Mouse (Mus musculus): ENCODE results near the gene Ifi35.
A peak's percentile ranks its signal among the peaks of the same experiment; 100 is the strongest.
"Not testable (repeated sequence)": the region's sequence is repeated elsewhere in the genome, so short reads cannot be mapped to it uniquely, and the experiment has no call there.

The Ifi35 gene

DNA sequence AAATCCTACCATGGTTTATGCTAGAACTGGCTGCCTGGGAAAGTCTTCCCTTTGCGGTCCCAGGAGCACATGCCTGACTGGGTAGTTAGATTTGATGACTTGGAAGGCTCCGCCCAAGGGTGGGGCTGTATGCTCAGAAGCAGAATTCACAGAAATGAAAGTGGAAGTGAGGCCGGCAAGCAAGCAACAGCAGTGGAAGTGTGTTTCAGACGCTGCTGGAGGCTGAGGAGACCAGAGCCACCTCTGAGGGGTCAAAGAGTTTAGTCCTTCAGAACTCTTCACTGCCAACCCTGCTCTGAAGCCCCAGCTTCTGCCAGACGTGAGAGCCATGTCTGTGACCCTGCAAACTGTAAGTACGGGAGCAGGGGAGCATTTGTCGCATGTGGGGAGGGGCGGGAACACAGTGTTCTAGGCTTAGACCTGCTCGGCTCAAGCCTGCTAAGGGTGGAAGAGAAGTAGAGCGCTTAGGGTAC lies at the start of gene Ifi35:
Gene Ifi35, plus strand, starts transcription at position 134 of the 473 bp plus-strand sequence.
- DNase-seq: peak; percentile 91

DNA sequence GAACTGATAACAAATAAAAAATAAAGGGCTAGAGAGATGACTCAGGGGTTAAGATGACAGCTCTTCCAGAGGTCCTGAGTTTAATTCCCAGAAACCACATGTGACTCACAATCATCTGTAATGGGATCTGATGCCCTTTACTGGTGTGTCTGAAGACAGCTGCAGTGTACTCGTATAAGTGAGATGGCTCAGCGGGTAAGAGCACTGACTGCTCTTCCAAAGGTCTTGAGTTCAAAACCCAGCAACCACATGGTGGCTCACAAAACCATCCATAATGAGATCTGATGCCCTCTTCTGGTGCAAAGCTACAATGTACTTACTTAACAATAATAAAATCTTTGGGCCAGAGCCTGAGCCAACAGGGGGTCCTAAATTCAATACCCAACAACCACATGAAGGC lies 32.9 kb upstream of the Ifi35 start:
- no peak for DNase-seq

DNA sequence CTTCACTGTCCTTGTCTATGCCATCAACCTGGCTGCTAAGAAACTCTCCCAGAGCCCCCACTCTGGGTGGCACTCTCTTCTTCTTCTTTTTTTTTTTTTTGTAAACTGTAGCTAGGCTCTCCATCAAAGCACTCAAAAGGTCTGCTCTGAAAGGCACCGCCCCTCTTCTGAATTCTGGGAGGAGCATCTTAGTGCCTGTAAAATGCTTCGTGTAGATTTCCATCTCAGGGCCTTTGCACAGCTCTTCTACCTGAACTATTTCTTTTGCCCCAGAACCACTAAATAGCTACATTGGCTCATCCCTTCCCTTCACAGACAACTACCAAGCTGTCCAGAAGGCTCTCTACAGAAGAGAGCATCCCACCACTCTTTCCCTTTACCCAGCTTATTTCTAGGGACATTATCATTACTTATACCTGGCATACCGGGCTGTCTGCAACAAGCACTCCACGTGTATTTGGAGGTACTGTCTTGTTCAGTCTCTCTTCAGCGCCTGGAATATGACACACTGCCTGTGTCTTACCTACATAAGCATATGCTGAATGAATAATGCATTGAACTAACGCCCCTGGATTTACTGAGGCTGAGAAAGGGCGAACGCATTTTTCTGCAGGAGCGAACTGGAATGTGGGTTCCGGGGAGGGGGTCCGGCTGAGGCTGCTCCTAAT lies 31.6 kb upstream of the Ifi35 start:
- peak in 1 of 2 experiments; percentile 33 for DNase-seq

DNA sequence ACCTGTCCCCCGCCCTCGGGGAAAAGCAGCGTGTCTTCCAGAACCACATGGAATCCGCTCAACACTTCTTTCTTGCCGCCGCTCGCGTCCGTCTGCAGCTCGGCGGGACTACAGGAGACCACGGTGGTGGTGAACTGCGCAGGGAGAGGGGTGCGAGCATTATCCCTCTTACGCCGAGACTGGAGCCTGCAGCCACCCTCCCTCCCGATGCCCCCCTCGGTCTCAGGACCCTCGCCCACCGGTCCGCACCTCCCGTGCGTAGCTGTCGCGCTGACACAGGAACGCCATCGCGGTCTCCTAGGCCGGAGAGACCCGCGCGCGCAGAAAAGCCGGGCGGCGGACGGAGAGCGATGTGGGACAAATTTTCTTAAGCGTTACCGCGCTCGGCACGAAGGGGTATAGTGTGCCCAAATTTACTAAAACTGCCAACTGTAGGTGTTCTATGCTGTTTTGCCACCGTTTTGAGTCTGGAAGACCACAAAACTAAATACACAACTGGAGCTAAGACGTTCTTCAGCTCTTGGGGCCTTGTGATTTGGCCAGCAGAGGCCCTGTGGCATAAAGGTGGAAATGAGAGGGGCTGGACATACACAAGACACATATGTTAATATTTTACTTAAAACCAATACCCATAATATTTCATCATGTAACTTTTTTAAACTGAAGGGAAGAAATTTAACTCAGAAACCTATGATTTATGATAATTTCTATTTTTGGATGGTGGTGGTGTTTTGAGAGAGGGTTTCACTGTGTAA lies 30.9 kb upstream of the Ifi35 start, which contains the start of gene Aarsd1:
Gene Aarsd1, minus strand, starts transcription at position 515 of the 755 bp plus-strand sequence.
- DNase-seq: peak; percentile 84 to 93

DNA sequence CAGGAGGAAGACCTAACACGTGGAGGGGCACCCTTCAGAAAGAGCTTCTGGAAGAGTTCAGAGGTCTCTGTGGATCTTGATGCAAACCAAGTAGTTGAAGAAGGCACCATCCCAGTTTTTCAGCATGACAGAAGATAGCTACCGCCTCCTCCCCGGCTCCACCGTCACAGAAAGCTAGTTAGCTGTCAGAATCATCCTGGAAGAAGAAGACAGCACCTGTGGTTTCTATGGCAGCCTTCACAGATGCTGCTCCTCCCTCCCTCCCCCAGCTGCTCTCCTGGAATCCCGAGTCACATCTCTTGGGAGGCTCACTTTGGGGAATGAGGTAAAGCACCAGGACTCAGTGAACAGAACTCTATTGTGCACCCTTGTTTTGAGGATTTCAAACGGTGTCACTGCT lies 29.2 kb upstream of the Ifi35 start:
- DNase-seq: no peak

DNA sequence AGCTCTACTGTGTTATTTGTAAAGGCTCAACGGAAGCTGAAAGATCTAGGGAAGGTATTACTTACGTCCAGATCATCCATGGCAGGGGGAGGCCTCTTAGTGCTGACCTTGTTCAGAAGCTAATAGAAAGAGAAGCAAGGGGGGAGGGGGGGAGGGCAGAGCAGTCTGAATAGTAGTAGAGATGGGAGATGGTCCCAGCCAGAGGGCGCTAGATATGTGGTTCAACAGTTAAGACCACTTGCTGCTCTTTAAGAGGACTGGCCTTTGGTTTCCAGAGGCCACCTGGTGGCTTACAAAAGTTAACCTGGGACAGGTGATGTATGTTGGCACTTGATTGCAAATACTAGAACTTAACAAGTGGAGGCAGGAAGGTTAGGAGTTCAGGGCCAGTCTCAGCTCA lies 28.6 kb upstream of the Ifi35 start:
- DNase-seq: peak in 1 of 2 experiments; percentile 24

DNA sequence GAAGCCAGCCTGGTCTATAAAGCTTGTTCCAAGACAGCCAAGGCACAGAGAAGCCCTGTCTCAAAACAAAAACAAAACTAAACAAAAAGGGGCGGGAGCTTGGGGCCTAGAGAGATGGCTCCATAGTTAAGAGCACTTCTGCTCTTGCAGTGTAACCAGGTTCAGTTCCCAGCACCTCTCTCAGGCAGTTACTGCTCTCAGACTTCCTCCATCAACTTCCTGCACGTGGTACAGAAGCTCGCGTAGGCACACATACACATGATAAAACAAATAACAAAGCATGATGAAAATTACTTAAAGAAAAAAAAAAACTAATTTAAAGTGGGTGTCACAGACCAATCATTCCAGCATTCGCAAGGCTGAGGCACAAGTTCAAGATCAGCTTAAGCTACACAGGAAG lies 28.1 kb upstream of the Ifi35 start:
- no peak for DNase-seq

DNA sequence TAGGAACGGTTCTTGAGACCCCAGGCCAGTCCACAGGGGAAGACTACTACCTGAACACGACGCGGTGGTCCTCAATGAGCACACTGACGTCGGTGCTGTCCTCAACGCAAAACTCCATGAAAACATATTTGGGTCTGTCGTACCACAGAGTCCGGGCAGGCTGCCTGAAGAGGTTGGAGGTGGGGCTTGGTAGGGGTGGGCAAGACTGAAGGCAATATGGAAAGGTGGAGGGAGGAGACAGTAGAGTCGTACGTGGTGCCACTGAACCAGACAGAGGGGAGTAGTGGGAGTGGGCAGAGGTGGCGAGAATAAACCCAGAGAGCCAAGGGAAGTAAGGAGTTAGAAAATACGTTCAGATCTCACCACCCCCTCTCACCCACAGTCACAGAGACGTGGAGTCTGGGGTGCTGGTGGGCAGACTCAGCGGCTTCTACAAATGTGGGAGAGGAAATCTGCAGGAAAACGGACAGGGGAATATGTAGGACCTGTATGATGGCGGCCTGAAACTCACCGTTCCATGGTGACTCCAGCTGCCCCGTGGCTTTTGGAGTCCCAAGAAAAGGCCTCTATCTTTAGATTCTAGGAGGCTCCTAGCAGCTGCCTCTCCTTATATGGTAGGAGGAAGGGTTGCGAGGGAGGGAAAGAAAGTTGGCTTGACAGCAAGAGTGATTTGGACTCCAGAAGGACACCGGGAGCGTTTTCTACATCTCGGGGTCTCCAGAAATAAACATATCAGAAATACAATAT lies 23.9 kb upstream of the Ifi35 start, which contains the start of gene Gm27029:
Gene Gm27029, minus strand, starts transcription at position 692 of the 747 bp plus-strand sequence.
- peak in 1 of 2 experiments; percentile 20 for DNase-seq

DNA sequence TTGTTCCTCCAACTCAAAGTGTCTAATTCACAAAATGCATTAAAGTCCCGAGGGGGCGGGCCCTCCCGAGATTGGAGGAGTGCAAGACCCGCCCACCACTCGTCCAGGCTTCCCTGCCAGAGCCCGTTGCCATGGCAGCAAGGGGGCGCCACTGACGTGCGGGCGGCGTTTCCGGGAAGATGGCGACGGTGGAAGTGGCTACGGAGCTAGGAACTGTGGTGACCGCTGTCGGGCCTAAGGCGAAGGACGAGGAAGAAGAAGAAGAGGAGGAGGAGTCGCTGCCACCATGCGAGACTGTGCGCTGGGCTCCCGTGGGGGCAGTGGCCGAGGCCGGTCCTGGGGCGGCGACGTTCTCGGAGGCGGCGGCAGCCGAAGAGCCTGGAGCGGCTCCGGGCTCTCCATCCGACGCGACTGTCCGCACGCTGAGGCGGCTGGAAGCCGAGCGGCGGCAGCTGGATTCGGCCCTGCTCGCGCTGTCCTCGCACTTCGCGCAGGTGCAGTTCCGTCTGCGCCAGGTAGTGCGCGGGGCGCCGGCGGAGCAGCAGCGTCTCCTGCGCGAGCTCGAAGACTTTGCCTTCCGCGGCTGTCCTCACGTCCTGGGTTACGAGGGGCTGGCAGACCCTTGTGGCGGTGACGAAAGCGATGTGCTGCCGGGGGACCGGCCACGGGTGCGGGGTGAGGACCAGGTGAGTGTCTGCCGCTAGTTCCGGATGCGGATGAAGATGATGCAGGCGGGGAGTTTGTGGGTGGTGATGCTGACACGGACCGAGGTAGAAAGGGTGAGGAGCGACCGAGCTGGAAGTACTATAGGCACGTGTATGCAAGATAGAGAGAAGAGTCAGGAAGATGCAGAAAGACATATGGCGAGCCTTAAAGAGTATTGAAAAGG lies 23.0 kb upstream of the Ifi35 start, which contains the start of the genes Rundc1 and Ptges3l:
Gene Rundc1, plus strand, starts transcription at position 161 of the 889 bp plus-strand sequence.
Gene Ptges3l, minus strand, starts transcription at position 409 of the 889 bp plus-strand sequence.
- peak; percentile 99 to 100 for DNase-seq

DNA sequence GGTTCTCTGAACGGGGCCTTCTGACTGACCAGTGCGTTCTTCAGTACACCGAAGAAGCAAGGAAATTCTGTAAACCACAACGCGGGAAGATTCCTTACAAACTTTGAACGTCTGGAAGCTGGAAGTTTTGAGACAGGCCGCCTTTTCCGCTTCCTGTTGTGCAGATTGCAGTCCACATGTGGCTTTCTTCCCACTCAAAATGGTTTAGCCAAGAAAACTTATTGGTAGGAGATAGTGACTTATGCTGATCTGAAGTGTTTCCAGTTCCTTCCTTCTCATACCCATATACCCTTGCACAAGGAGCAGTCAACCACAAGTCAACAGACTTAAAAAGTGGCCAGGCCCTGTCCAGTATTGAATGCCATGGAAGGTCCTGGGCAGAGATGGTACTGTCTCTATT lies 22.0 kb upstream of the Ifi35 start:
- no peak for DNase-seq

DNA sequence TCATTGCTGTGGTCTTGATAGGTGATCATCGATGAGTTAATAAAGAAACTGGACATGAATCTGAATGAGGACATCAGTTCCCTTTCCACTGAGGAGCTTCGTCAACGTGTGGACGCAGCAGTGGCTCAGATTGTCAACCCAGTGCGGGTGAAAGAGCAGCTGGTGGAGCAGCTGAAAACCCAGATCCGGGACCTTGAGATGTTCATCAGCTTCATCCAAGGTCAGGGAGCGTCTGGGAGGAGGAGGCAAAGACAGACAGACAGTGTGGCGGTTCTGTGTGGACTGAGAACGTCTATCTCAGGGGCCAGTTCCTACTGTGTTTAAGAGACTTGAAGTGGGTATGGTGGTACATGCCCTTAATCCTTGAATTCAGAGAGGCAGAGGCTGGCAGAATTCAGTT lies 16.9 kb upstream of the Ifi35 start:
- DNase-seq: no peak

DNA sequence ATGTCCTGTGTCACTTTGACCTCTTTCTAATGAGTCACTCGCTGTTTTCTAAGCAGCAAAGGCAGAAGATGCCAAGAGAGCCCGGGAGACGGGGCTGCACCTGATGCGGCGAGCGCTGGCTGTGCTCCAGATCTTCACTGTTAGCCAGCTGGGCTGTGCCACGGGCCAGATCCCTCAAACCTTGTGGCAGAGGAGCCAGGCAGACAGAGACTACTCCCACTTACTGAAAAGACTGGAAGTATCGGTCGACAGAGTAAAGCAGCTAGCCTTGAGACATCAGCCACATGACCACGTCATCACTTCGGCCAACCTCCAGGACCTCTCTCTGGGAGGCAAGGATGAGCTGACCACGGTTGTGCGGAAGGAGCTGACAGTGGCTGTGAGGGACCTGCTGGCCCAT lies 14.8 kb upstream of the Ifi35 start:
- DNase-seq: no peak

DNA sequence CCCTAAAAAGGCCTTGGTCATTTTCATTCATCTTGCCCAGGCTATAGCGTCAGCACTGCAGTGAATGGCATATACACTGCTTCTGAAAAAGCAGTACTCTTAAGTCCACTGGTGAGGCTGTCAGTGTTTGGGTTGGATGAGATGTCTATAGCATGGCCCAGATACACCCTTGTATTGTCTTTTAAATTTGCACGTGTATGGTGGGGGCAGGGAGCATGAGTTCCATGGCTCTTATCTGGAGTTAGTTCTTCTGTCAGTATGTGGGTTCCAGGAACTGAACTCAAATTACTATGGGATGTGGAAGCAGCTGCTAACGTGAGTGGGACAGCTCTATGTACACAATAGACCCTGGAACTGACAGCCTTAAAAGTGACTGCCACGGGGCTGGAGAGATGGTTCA lies 12.4 kb upstream of the Ifi35 start:
- no peak for DNase-seq

DNA sequence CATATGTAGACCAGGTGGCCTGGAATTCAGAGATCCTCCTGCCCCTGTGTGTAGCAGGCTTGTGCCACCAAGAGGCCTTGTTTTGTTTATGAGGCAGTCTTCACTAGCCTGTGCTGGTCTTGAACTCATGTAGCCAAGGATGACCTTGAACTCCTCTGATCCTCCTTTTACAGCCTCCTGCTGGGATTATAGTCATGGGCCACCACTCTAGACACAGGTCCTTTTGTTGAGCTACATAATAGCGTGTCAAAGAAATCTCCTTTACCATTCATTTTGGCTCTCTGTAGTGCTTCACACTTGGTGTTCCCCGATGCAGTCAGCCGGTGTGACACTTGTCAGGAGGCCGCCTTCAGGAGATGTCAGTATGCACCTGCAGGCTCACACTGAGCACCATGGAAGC lies 11.3 kb upstream of the Ifi35 start:
- DNase-seq: no peak

DNA sequence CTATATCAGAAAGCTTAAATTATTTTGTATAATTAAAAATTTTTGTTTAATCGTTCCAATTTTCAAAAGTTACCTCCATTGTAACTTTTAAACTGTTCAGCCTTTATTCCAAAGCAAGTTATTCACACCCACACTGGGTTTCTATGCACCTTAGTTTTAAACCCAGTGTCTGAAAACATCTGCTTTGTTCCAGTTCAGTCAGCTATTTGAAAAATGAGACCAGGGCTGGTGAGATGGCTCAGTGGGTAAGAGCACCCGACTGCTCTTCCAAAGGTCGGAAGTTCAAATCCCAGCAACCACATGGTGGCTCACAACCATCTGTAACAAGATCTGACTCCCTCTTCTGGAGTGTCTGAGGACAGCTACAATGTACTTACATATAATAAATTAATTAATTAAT lies 10.2 kb upstream of the Ifi35 start:
- not testable (repeated sequence) for DNase-seq

DNA sequence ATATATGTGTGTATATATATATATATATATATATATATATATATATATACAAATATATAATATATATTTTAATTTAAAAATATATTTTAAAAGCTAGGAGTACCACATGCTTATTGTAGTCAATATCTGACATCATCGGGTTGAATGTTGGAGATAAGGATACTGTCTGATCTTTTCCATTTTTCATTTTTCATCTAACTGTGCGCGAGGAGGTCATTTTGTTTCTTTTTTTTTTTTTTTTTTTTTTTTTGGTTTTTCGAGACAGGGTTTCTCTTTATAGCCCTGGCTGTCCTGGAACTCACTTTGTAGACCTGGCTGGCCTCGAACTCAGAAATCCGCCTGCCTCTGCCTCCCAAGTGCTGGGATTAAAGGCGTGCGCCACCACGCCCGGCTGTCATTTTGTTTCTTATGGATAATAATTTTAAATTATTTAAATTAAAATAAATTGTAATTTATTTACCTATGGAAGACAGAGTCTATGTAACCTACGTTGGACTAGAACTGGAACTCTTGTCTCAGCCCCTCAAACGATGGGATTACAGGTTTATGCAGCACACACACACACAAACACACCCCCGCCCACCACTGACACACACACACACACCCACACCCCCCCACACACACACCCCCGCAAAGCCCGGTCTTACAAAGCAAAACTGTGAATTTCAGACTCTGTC lies 6.6 kb upstream of the Ifi35 start:
- DNase-seq: not testable (repeated sequence)

DNA sequence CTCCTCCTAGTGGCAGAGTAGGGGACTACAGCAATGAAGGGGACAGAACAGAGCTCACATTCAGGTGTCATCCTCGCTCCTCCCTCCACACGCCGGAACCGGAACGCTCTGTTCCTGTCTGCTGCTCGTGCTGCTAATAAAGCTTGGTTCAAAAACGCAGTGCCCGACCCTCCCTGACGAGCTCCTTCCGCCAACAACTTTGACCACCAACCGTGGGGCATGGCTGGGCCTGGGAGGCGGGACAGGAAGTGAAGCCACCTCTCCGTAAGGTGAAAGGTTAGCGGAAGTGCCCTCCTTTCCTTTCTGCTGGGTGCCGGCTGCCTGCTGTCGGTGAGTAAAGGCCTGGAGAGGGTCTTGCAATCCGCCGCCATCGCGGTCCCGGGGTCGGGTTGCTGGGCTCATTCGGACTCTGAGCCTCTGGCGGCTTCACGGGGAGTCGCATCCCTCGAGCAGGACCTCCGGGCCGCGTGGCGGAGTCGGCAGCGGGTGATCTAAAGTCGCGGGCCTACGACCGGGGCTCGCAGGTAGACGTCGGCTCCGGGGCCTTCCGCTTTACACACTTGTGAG lies 6.0 kb upstream of the Ifi35 start, which contains the start of gene Rpl27:
Gene Rpl27, plus strand, starts transcription at position 172 of the 567 bp plus-strand sequence.
- DNase-seq: peak; percentile 96 to 99

DNA sequence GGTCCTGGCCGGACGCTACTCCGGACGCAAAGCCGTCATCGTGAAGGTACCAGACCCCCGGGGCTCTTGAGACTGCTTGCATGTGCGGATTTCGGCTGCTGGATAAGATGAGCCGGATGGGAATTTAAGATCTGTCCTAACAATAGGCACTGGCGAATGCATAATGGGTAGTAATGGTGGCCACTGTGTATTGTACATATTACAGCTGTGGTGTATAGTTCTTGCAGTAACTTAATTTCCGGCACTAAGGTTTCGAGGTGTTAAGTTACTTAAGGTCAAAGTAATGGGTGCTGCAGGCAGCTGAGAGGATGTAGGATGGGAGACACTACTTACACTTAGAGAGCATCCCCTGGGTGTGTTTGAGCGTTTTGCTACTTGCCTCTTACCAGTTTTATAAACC lies 5.4 kb upstream of the Ifi35 start:
- DNase-seq: no peak

DNA sequence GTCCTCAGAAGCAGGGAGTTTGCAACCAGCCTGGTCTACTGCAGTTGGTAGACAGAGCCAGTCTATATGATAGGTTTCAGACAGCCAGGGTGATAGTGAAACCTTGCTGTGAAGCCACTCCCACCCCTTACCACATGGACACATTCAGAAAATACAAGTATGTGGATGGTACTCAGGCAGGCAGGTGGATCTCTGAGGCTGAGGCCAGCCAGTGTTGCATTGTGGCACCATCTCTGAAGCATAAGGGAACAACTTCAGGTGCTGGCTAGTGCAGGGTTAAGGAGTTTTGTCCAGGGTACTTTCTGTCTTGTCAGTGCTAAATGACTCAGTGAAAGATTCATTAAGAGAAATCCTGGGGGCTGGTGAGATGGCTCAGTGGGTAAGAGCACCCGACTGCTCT lies 1.9 kb upstream of the Ifi35 start:
- DNase-seq: no peak

DNA sequence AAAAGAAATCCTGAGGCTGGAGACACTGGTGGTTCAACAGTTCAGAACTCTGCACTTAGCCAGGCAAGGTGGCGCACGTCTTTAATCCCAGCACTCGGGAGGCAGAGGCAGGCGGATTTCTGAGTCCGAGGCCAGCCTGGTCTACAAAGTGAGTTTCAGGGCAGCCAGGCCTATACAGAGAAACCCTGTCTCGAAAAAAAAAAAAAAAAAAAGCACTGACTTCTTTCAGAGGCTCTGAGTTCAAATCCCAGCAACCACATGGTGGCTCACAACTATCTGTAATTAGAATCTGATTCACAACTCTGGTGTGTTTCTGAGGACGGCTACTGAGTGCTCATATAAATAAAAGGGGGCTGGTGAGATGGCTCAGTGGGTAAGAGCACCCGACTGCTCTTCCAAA lies 1.3 kb upstream of the Ifi35 start:
- DNase-seq: not testable (repeated sequence)

DNA sequence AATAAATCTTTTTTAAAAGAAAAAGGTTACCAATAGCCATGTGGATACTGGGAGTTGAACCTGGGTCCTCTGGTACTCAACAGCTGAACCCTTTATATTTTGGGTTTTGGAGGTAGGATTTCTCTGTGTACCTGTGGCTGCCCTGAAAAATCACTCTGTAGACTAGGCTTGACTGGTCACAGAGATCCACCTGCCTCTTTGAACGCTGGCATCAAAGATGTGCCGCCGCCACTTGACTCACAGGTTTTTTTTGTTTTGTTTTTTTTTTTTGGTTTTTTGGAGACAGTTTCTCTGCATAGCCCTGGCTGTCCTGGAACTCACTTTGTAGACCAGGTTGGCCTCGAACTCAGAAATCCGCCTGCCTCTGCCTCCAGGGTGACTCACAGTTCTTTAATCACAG lies 421 bp upstream of the Ifi35 start:
- DNase-seq: no peak

Data from kidney, postnatal 36 days (tissue).